Mouse (Mus musculus): ENCODE data around the gene St8sia4.
"Not testable (repeated sequence)": the region's sequence is repeated elsewhere in the genome, so short reads cannot be mapped to it uniquely, and the experiment has no call there.

Gene St8sia4

DNA sequence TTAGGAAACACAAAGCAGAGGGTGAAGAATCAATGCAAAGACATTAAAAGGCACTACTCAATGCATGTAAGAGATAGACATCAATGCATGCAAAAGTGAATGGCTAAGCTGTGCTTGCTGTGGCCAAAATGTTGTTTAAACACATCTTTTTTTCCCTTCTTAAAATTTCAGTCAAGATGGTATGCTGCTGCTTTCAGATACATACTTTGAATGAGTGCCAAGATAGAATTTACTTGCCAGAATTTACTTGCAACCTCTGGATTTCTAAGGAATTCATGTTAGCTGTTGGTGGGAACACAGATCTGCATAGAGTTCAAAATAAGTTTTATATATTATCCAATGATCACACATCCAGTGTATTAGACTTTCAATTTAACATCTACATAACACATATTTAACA, 77.9 kb downstream of the St8sia4 start:
- H3K27me3 ChIP-seq (ENCODE audit: insufficient read depth, low read length): no peaks in the 10 kb centered on the region
- TF ChIP-seq POU5F1 (IDR thresholded peaks at IDR 0.05; ENCODE audit: borderline replicate concordance, low read length): no peak
- TF ChIP-seq NANOG (IDR thresholded peaks at IDR 0.05; ENCODE audit: borderline replicate concordance, low read length): no peak
- TF ChIP-seq CTCF (conservative IDR thresholded peaks at IDR 0.05; ENCODE audit: low read length): no peak
- H3K4me1 ChIP-seq (replicated peaks; ENCODE audit: low read depth, low read length): no peaks in the 10 kb centered on the region
- H3K9me3 ChIP-seq (ENCODE audit: low read length): no peaks in the 10 kb centered on the region
- no peaks in the 10 kb centered on the region for H3K36me3 ChIP-seq (ENCODE audit: insufficient read depth, low read length)
- H3K4me3 ChIP-seq (replicated peaks; ENCODE audit: low read length): no peak overlapping the region

DNA sequence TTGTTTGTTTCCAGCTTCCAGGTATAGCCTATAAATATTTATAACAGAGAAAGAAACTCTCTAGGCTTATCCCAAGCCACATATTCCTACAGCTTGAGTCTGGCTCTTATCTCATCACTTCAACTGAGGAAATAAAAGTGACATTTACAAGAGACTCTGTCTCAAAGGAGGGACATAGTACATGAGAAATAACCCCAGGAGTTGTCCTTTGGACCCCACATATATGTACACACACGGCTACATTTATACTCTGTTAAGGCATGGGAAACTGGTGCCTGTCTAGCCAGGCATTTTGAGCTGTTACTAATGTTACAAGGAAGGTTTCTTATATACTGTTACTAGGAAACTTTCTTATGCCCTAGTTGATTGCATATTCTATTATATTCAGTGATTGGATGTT, 84.1 kb downstream of the St8sia4 start:
- no peaks in the 10 kb centered on the region for H3K36me3 ChIP-seq (ENCODE audit: insufficient read depth, low read length)
- no peaks in the 10 kb centered on the region for H3K27me3 ChIP-seq (ENCODE audit: insufficient read depth, low read length)
- no peaks in the 10 kb centered on the region for H3K4me1 ChIP-seq (replicated peaks; ENCODE audit: low read depth, low read length)
- H3K4me3 ChIP-seq (replicated peaks; ENCODE audit: low read length): no peak overlapping the region
- no peaks in the 10 kb centered on the region for H3K9me3 ChIP-seq (ENCODE audit: low read length)
- TF ChIP-seq CTCF (conservative IDR thresholded peaks at IDR 0.05; ENCODE audit: low read length): no peak

DNA sequence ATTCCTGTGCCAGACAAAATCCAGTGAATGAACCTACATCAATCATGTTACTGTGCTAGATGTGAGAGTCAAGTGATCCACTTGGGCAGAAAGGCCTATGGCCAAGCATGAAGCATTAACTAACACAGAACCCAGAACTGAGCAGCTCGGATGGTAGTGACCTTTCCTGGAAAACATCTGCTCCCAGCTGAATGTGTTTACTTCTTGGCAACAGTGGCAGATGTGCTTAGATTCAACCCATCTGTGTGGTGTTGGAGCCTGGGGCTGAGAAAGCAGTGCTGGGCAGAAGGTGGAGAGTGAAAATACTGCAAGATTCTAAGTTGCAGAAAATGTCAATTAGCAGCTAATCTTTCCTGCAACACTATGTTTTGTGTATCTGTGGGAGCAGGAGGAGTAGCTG, 85.1 kb downstream of the St8sia4 start:
- H3K4me1 ChIP-seq (replicated peaks; ENCODE audit: low read depth, low read length): no peaks in the 10 kb centered on the region
- no peaks in the 10 kb centered on the region for H3K9me3 ChIP-seq (ENCODE audit: low read length)
- H3K4me3 ChIP-seq (replicated peaks; ENCODE audit: low read length): no peak overlapping the region
- no peaks in the 10 kb centered on the region for H3K36me3 ChIP-seq (ENCODE audit: insufficient read depth, low read length)
- TF ChIP-seq CTCF (conservative IDR thresholded peaks at IDR 0.05; ENCODE audit: low read length) (no peak), NANOG (IDR thresholded peaks at IDR 0.05; ENCODE audit: borderline replicate concordance, low read length) (no peak), POU5F1 (IDR thresholded peaks at IDR 0.05; ENCODE audit: borderline replicate concordance, low read length) (no peak)
- H3K27me3 ChIP-seq (ENCODE audit: insufficient read depth, low read length): no peaks in the 10 kb centered on the region

DNA sequence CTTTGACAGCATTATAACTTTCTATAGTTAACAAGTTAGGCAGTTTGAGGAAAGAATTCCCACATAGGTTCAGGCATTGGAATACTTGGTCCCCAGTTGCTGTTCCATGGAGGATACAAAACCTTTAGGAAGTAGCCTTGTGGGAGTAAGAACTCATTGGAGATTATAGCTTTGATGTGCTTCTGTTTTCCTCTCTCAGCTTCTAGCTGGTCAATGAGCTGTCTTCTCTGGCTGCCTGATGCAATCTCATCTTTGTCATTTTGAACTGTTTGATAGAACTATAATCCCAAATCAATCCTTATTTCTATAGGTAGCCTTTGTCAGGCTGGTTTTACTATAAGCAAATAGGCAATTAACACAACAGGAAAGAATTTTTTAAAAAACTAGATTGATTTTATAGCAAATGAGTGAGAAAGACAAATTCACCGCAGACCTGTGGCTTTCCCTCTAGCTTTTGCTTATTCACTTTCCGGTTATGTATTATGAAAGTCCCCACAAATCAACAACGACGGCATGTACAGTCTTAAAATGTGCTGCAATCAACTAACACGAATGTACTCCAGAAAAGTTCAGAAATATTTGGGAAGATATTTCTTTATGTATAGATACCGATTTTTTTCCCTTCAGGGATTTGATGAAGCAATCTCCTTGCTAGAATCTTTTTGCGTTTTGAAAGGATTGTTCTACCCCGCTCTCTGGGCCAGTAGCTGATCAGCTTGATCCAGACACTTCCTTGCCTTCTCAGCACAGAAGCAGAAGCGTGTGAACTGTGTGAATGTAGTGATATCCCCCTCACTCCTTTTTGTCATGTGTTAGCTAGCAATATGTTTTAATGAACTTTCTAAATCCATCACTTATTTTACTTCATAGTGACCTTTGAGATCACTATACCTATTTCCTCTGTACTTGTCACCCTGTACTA, 94.5 kb downstream of the St8sia4 start:
- Histone ChIP-seq H3K27me3 (ENCODE audit: insufficient read depth, low read length) (no peaks in the 10 kb centered on the region), H3K9me3 (ENCODE audit: low read length) (no peaks in the 10 kb centered on the region), H3K4me1 (replicated peaks; ENCODE audit: low read depth, low read length) (no peaks in the 10 kb centered on the region), H3K36me3 (ENCODE audit: insufficient read depth, low read length) (no peaks in the 10 kb centered on the region), H3K4me3 (replicated peaks; ENCODE audit: low read length) (no peak overlapping the region)
- no peak for TF ChIP-seq NANOG (IDR thresholded peaks at IDR 0.05; ENCODE audit: borderline replicate concordance, low read length)
- TF ChIP-seq CTCF (conservative IDR thresholded peaks at IDR 0.05; ENCODE audit: low read length): no peak
- no peak for TF ChIP-seq POU5F1 (IDR thresholded peaks at IDR 0.05; ENCODE audit: borderline replicate concordance, low read length)

DNA sequence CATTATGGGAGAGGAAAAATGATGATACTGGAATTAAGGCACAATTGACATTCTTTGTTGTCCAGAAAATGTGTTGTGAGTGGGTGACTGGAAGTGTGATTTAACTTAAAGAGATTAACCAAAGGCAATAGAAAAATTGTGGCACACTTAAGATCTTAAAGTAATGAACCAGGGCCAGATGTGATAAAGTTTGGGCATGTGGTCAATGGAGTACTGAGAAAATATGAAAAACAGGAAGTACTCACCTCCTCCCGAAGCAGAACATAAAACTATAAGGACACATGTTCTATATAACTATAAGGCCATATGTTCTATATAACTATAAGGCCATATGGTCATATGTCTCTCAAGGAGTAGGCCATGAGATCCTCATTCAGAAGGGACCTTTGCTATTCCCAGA, 96.3 kb downstream of the St8sia4 start:
- Histone ChIP-seq H3K9me3 (ENCODE audit: low read length) (no peaks in the 10 kb centered on the region), H3K36me3 (ENCODE audit: insufficient read depth, low read length) (no peaks in the 10 kb centered on the region), H3K4me1 (replicated peaks; ENCODE audit: low read depth, low read length) (no peaks in the 10 kb centered on the region), H3K27me3 (ENCODE audit: insufficient read depth, low read length) (no peaks in the 10 kb centered on the region), H3K4me3 (replicated peaks; ENCODE audit: low read length) (no peak overlapping the region)
- TF ChIP-seq CTCF (conservative IDR thresholded peaks at IDR 0.05; ENCODE audit: low read length) (no peak), POU5F1 (IDR thresholded peaks at IDR 0.05; ENCODE audit: borderline replicate concordance, low read length) (no peak), NANOG (IDR thresholded peaks at IDR 0.05; ENCODE audit: borderline replicate concordance, low read length) (no peak)

DNA sequence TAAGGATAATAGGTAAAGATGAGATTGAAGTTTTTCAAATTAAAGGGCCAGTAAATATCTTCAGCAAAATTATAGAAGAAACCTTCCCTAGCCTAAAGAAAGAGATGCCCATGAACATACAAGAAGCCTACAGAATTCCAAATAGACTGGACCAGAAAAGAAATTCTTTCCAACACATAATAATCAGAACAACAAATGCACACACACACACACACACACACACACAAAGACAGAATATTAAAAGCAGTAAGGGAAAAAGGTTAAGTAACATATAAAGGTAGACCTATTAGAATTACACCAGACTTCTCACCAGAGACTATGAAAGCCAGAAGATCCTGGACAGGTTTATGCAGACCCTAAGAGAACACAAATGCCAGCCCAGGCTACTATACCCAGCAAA, 112.8 kb downstream of the St8sia4 start:
- not testable (repeated sequence) for H3K36me3 ChIP-seq (ENCODE audit: insufficient read depth, low read length); H3K9me3 ChIP-seq (ENCODE audit: low read length); H3K4me3 ChIP-seq (replicated peaks; ENCODE audit: low read length); H3K4me1 ChIP-seq (replicated peaks; ENCODE audit: low read depth, low read length); H3K27me3 ChIP-seq (ENCODE audit: insufficient read depth, low read length)

DNA sequence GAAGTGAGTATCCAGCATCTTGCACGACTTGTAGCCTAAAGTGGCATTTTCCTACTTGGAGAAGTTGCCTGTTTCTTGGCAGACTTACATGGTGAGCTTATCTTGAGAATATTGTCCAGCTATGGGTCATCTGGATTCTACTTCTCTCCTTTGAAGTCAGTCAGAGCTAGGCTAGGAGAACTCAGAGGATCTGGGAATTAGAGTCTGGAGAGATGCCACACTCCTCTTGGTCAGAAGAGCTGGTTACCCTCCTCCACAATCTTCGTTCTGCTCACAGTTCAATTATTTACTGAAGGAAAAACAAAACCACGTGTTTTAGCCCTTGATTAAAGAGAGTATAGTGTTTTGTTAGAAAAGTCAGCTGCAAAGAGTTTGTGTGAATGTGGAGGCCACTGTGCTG, 125.9 kb downstream of the St8sia4 start:
- no peaks in the 10 kb centered on the region for H3K27me3 ChIP-seq (ENCODE audit: insufficient read depth, low read length)
- H3K36me3 ChIP-seq (ENCODE audit: insufficient read depth, low read length): no peaks in the 10 kb centered on the region
- peaks cover 19% of the 10 kb centered on the region for H3K9me3 ChIP-seq (ENCODE audit: low read length)
- no peak overlapping the region for H3K4me3 ChIP-seq (replicated peaks; ENCODE audit: low read length)
- H3K4me1 ChIP-seq (replicated peaks; ENCODE audit: low read depth, low read length): no peaks in the 10 kb centered on the region
- TF ChIP-seq POU5F1 (IDR thresholded peaks at IDR 0.05; ENCODE audit: borderline replicate concordance, low read length) (no peak), NANOG (IDR thresholded peaks at IDR 0.05; ENCODE audit: borderline replicate concordance, low read length) (no peak), CTCF (conservative IDR thresholded peaks at IDR 0.05; ENCODE audit: low read length) (no peak)
